Mouse (Mus musculus) lung, adult 2 months (tissue): ENCODE results near the gene Zbed6.

ENCODE experiments used
- CTCF ChIP-seq: fragments of 200-500 bp; IDR thresholded peaks from 2 replicates; pipeline ENCODE4 v1.5.1; 2011; ENCODE audit warnings: mild to moderate bottlenecking, low read length, control low read depth; ENCODE audit not compliant: insufficient read depth
- POLR2A ChIP-seq: fragments of 200-500 bp; IDR thresholded peaks from 2 replicates; pipeline ENCODE4 v1.6.1; 2011; ENCODE audit warnings: low read depth, mild to moderate bottlenecking, control low read depth, low read length, borderline replicate concordance; ENCODE audit errors: extremely low read depth

- TF ChIP-seq CTCF (no peak), POLR2A (no peak)
Observed at GRCm38 (mm10) chr1:133645652-133646051, 15.0 kb downstream of the Zbed6 start.
